Mouse (Mus musculus): ENCODE data around the gene Cdc25a. TPM values are rescaled to one million over a fixed set of nuclear protein-coding genes. Genes with fewer than 3 reads are reported as not detected.

The Cdc25a gene
- polyA plus RNA-seq, 1 experiment = 28.3 TPM

- Histone ChIP-seq H3K4me3 (replicated peaks; ENCODE audit: control insufficient read depth, low read depth, low read length) (peak overlapping the region; percentile 94), H3K27ac (ENCODE audit: control insufficient read depth, insufficient read depth, low read depth, low read length, poor library complexity) (peak overlapping the region; percentile 98), H3K4me1 (ENCODE audit: control insufficient read depth, insufficient read depth, low read length) (peaks cover 1% of the 10 kb centered on the region; the same call in 1 of the 2 replicates)
- TF ChIP-seq CTCF (IDR thresholded peaks at IDR 0.05; ENCODE audit: control insufficient read depth, insufficient read depth, low read length) (no peak), POLR2A (IDR thresholded peaks at IDR 0.05; ENCODE audit: borderline replicate concordance, control insufficient read depth, low read depth, low read length) (no peak)
- WGBS = under 1% methylated on average over 20 of the region's 20 CpGs
Observed at GRCm38 (mm10) chr9:109932361-109932755, 57.0 kb downstream of the Cdc25a start.

- no peak for TF ChIP-seq CTCF (IDR thresholded peaks at IDR 0.05; ENCODE audit: control insufficient read depth, insufficient read depth, low read length)
- no peak for TF ChIP-seq POLR2A (IDR thresholded peaks at IDR 0.05; ENCODE audit: borderline replicate concordance, control insufficient read depth, low read depth, low read length)
- Histone ChIP-seq H3K27ac (ENCODE audit: control insufficient read depth, insufficient read depth, low read depth, low read length, poor library complexity) (no peak overlapping the region), H3K4me3 (replicated peaks; ENCODE audit: control insufficient read depth, low read depth, low read length) (peak overlapping the region; percentile 94), H3K4me1 (ENCODE audit: control insufficient read depth, insufficient read depth, low read length) (peaks cover 1% of the 10 kb centered on the region; the same call in 1 of the 2 replicates)
- 6% methylated on average over 12 of the region's 12 CpGs for WGBS
Observed at GRCm38 (mm10) chr9:109932756-109933375, 57.5 kb downstream of the Cdc25a start.

GRCm38 (mm10) chr9:109939401-109939800, 64.0 kb downstream of the Cdc25a start:
- Histone ChIP-seq H3K4me3 (replicated peaks; ENCODE audit: control insufficient read depth, low read depth, low read length) (no peak overlapping the region), H3K27ac (ENCODE audit: control insufficient read depth, insufficient read depth, low read depth, low read length, poor library complexity) (no peak overlapping the region), H3K4me1 (ENCODE audit: control insufficient read depth, insufficient read depth, low read length) (no peaks in the 10 kb centered on the region; the same call in 1 of the 2 replicates)
- 93% methylated on average over 3 of the region's 3 CpGs for WGBS
- TF ChIP-seq CTCF (IDR thresholded peaks at IDR 0.05; ENCODE audit: control insufficient read depth, insufficient read depth, low read length) = no peak
- TF ChIP-seq POLR2A (IDR thresholded peaks at IDR 0.05; ENCODE audit: borderline replicate concordance, control insufficient read depth, low read depth, low read length) = no peak

GRCm38 (mm10) chr9:109942796-109943195, 67.4 kb downstream of the Cdc25a start:
- WGBS = 85% methylated on average over 4 of the region's 4 CpGs
- no peak overlapping the region for H3K4me3 ChIP-seq (replicated peaks; ENCODE audit: control insufficient read depth, low read depth, low read length)
- no peak overlapping the region for H3K27ac ChIP-seq (ENCODE audit: control insufficient read depth, insufficient read depth, low read depth, low read length, poor library complexity)
- TF ChIP-seq POLR2A (IDR thresholded peaks at IDR 0.05; ENCODE audit: borderline replicate concordance, control insufficient read depth, low read depth, low read length) = no peak
- TF ChIP-seq CTCF (IDR thresholded peaks at IDR 0.05; ENCODE audit: control insufficient read depth, insufficient read depth, low read length) = no peak
- H3K4me1 ChIP-seq (ENCODE audit: control insufficient read depth, insufficient read depth, low read length) = no peaks in the 10 kb centered on the region; the same call in 1 of the 2 replicates

Other genes starting within 250 kb of the Cdc25a start
- not detected in 2 replicates for gene Fbxw24, start 249.5 kb upstream of the Cdc25a start, polyA plus RNA-seq (2011; ENCODE audit: insufficient read depth, insufficient read length, low replicate concordance, missing spikeins)
- not detected in 2 replicates for gene Fbxw25, start 210.9 kb upstream of the Cdc25a start, polyA plus RNA-seq (2011; ENCODE audit: insufficient read depth, insufficient read length, low replicate concordance, missing spikeins)
- gene Fbxw18, start 172.9 kb upstream of the Cdc25a start, polyA plus RNA-seq (2011; ENCODE audit: insufficient read depth, insufficient read length, low replicate concordance, missing spikeins) = not detected in 2 replicates
- gene Fbxw26, start 129.5 kb upstream of the Cdc25a start, polyA plus RNA-seq (2011; ENCODE audit: insufficient read depth, insufficient read length, low replicate concordance, missing spikeins) = not detected in 2 replicates
- not detected in 2 replicates for gene Fbxw27, start 84.9 kb upstream of the Cdc25a start, polyA plus RNA-seq (2011; ENCODE audit: insufficient read depth, insufficient read length, low replicate concordance, missing spikeins)
- gene Spink8, start 63.3 kb upstream of the Cdc25a start, polyA plus RNA-seq (2011; ENCODE audit: insufficient read depth, insufficient read length, low replicate concordance, missing spikeins) = not detected in 2 replicates
- gene Nme6, start 42.8 kb upstream of the Cdc25a start, polyA plus RNA-seq (2011; ENCODE audit: insufficient read depth, insufficient read length, low replicate concordance, missing spikeins) = 12.8 and 25.8 TPM in 2 replicates
- gene Camp, start 26.0 kb upstream of the Cdc25a start, polyA plus RNA-seq (2011; ENCODE audit: insufficient read depth, insufficient read length, low replicate concordance, missing spikeins) = 1,948 and 4,579 TPM in 2 replicates
- 12.9 and 33.6 TPM in 2 replicates for gene Map4, start 55.9 kb downstream of the Cdc25a start, polyA plus RNA-seq (2011; ENCODE audit: insufficient read depth, insufficient read length, low replicate concordance, missing spikeins)
- 25.1 and 41.4 TPM in 2 replicates for gene Smarcc1, start 242.1 kb downstream of the Cdc25a start, polyA plus RNA-seq (2011; ENCODE audit: insufficient read depth, insufficient read length, low replicate concordance, missing spikeins)
- 65.7 and 70.2 TPM in 2 replicates for gene Dhx30, start 242.3 kb downstream of the Cdc25a start, polyA plus RNA-seq (2011; ENCODE audit: insufficient read depth, insufficient read length, low replicate concordance, missing spikeins)